Mouse (Mus musculus) ES-Bruce4 (cell line): ENCODE data around the gene Yaf2. TPM values are rescaled to one million over a fixed set of nuclear protein-coding genes. Genes with fewer than 3 reads are reported as not detected.
"Not testable (repeated sequence)": the region's sequence is repeated elsewhere in the genome, so short reads cannot be mapped to it uniquely, and the experiment has no call there.

ENCODE experiments used
- H3K27ac ChIP-seq: 2 replicates; pipeline ENCODE4 v1.5.1; 2012; ENCODE audit warnings: low read length, inconsistent platforms; ENCODE audit not compliant: insufficient read depth
- H3K27me3 ChIP-seq: 2 replicates; pipeline ENCODE4 v1.6.1; 2012; ENCODE audit warnings: mild to moderate bottlenecking, low read length, inconsistent platforms; ENCODE audit not compliant: control insufficient read depth, poor library complexity, insufficient read depth, severe bottlenecking
- H3K36me3 ChIP-seq: 2 replicates; pipeline ENCODE4 v1.6.1; 2012; ENCODE audit warnings: inconsistent platforms, mild to moderate bottlenecking, low read length, moderate library complexity; ENCODE audit not compliant: control insufficient read depth, poor library complexity, insufficient read depth, severe bottlenecking
- H3K4me1 ChIP-seq: one replicate; pipeline ENCODE4 v1.8.1; 2011; ENCODE audit warnings: low read length; ENCODE audit not compliant: control insufficient read depth, insufficient read depth
- H3K4me3 ChIP-seq: 2 replicates; pipeline ENCODE4 v1.5.1; 2011; ENCODE audit warnings: low read depth, mild to moderate bottlenecking, low read length
- H3K9ac ChIP-seq: 2 replicates; pipeline ENCODE4 v1.6.1; 2012; ENCODE audit warnings: low read depth, mild to moderate bottlenecking, inconsistent platforms; ENCODE audit not compliant: poor library complexity, severe bottlenecking
- H3K9me3 ChIP-seq: replicated peaks from 2 replicates; pipeline ENCODE4 v1.6.1; 2012; ENCODE audit warnings: mild to moderate bottlenecking, low read length, inconsistent platforms; ENCODE audit not compliant: control insufficient read depth, poor library complexity, insufficient read depth, severe bottlenecking
- CTCF ChIP-seq: IDR thresholded peaks from one replicate; pipeline ENCODE4 v1.8.1; 2011; ENCODE audit warnings: low read depth, low read length
- EP300 ChIP-seq: IDR thresholded peaks from 2 replicates; pipeline ENCODE4 v1.6.1; 2011; ENCODE audit warnings: low read depth, low read length; ENCODE audit not compliant: insufficient read depth
- POLR2A ChIP-seq: IDR thresholded peaks from one replicate; pipeline ENCODE4 v1.8.1; 2011; ENCODE audit warnings: low read length; ENCODE audit not compliant: insufficient read depth
- polyA plus RNA-seq: library from polyadenylated mRNA; stranded (reverse); fragments of >200 nt; gene quantifications from 2 replicates; pipeline ENCODE4 v1.2.4, GENCODE M21; 2011; ENCODE audit warnings: low read depth; ENCODE audit not compliant: missing spikeins, insufficient read depth, insufficient read length

The Yaf2 gene
- 21.7 and 22.5 TPM in 2 replicates for polyA plus RNA-seq

DNA sequence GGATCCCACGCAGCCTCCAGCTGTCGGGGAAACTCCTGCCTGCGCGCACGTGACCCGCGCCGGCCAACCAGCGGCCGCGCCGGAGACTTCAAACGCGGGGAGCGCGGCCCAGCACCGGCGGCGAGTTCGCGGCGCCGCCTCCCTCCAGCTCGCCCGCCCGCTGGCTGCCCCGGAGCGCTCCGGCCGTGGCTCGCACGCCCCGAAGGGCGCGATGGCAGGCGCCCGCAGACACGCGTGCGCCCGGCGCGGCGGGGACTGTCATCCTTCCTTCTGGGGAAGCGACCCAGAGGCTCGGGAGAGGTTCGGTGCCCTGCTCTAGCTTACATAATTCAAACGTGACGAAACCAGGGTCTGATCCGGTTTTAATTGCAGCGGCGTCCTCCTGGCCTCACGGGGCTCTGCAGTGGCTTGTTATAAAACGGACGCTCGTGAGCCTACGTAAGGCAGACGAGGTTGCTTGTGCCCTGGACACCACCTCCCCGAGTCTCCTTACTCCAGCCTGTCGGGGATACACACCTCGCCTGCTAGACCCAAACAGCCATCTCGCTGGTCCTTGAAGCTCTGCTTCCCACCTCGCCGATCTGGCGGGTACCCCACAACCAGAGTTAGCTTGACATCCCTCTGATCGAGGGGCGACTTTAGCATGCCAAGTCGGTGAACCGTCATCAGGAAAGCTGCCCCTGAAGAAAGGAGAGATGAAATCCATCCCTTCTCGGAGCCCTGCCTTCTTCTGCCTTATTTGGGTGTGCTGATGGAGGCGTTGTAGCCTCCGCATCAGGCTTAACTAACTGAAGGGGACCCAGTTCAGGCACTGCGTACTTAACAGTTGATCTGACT is at the start of gene Yaf2:
TSS of gene Yaf2 (minus strand) at position 11 of the 837 bp plus-strand sequence.
- peaks cover 10% of the 10 kb centered on the region; the same call in 1 of the 2 replicates for H3K27me3 ChIP-seq
- TF ChIP-seq POLR2A = no peak
- TF ChIP-seq CTCF = no peak
- TF ChIP-seq EP300 = no peak
- H3K4me1 ChIP-seq = no peaks in the 10 kb centered on the region
- no peaks in the 10 kb centered on the region for H3K36me3 ChIP-seq
- peak within 1 kb of the TSS; percentile 87 for H3K4me3 ChIP-seq
- H3K27ac ChIP-seq = no peak within 1 kb of the TSS
- H3K9ac ChIP-seq = peak within 1 kb of the TSS; percentile 94
- no peaks in the 10 kb centered on the region for H3K9me3 ChIP-seq

DNA sequence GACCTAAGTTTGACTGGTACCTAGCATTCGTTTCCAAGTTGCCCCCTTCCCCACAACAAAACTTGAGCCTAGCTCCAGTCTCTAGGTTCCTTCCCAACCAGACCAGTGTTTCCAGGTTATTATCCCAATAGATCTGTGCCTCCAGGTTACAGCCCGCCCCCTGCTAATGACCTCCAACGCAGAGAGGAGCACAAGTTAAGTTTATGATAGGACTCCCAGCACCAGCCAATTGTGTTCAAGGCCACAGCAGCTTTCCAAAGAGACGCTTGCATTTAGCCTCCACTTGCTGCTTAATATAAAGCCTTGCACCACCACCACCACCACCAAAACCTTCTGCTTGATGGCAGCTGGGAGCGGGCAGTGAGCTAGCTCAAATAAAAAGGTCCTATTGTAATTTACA is 44.6 kb upstream of the Yaf2 start:
- no peaks in the 10 kb centered on the region for H3K36me3 ChIP-seq
- H3K4me3 ChIP-seq = no peak overlapping the region
- no peak for TF ChIP-seq EP300
- TF ChIP-seq CTCF = no peak
- no peak for TF ChIP-seq POLR2A
- H3K9me3 ChIP-seq = no peaks in the 10 kb centered on the region
- H3K27me3 ChIP-seq = no peaks in the 10 kb centered on the region
- no peak overlapping the region for H3K27ac ChIP-seq
- H3K4me1 ChIP-seq = no peaks in the 10 kb centered on the region
- H3K9ac ChIP-seq = no peak overlapping the region

- no peaks in the 10 kb centered on the region for H3K4me1 ChIP-seq
- no peak for TF ChIP-seq POLR2A
- peak; percentile 19 for TF ChIP-seq CTCF
- TF ChIP-seq EP300 = no peak
- H3K27ac ChIP-seq = no peak overlapping the region
- no peaks in the 10 kb centered on the region for H3K27me3 ChIP-seq
- no peaks in the 10 kb centered on the region for H3K36me3 ChIP-seq
- no peaks in the 10 kb centered on the region for H3K9me3 ChIP-seq
- no peak overlapping the region for H3K4me3 ChIP-seq
- no peak overlapping the region for H3K9ac ChIP-seq
Measured at GRCm38 (mm10) chr15:93379177-93379576, 42.4 kb upstream of the Yaf2 start.

GRCm38 (mm10) chr15:93375696-93376095 is 39.0 kb upstream of the Yaf2 start:
- Histone ChIP-seq H3K27ac (no peak overlapping the region), H3K9ac (no peak overlapping the region), H3K36me3 (no peaks in the 10 kb centered on the region)

GRCm38 (mm10) chr15:93372525-93373119 is 35.9 kb upstream of the Yaf2 start:
- not testable (repeated sequence) for H3K9me3 ChIP-seq, H3K36me3 ChIP-seq, H3K9ac ChIP-seq, H3K27ac ChIP-seq, H3K27me3 ChIP-seq, H3K4me3 ChIP-seq, H3K4me1 ChIP-seq

More at GRCm38 (mm10) chr15:93375696-93376095, 39.0 kb upstream of the Yaf2 start:
- H3K4me1 ChIP-seq = no peaks in the 10 kb centered on the region
- no peaks in the 10 kb centered on the region for H3K9me3 ChIP-seq
- TF ChIP-seq EP300 (no peak), POLR2A (no peak), CTCF (no peak)
- no peaks in the 10 kb centered on the region for H3K27me3 ChIP-seq
- no peak overlapping the region for H3K4me3 ChIP-seq

GRCm38 (mm10) chr15:93371838-93372237 is 35.1 kb upstream of the Yaf2 start:
- H3K9ac ChIP-seq = no peak overlapping the region
- H3K27me3 ChIP-seq = no peaks in the 10 kb centered on the region; the same call in 1 of the 2 replicates
- no peaks in the 10 kb centered on the region for H3K4me1 ChIP-seq
- TF ChIP-seq EP300 (no peak), POLR2A (no peak), CTCF (no peak)
- H3K4me3 ChIP-seq = no peak overlapping the region
- H3K36me3 ChIP-seq = no peaks in the 10 kb centered on the region
- no peak overlapping the region for H3K27ac ChIP-seq
- no peaks in the 10 kb centered on the region for H3K9me3 ChIP-seq
